Mouse (Mus musculus): ENCODE measurements at regions not wholly inside any gene's neighbourhood (a gene's known extent, or its start where the extent isn't known, plus 50 kb on each side); places are given as distances from the start of the nearest gene placed in this dataset.

- Histone ChIP-seq H3K9me3 (no peaks in the 10 kb centered on the region), H3K4me2 (0 out of 2 replicates have a peak overlapping the region, but pooled peaks have one; percentile 6), H3K4me1 (replicated peaks) (no peaks in the 10 kb centered on the region), H3K4me3 (replicated peaks) (no peak overlapping the region), H3K27me3 (no peaks in the 10 kb centered on the region), H3K9ac (replicated peaks) (no peak overlapping the region), H3K36me3 (no peaks in the 10 kb centered on the region), H3K27ac (no peak overlapping the region)
- no peak for ATAC-seq (ENCODE audit: insufficient number of reproducible peaks, insufficient read depth, low FRiP score, low TSS enrichment, low read depth)
- WGBS = 63% methylated on average over 12 of the region's 12 CpGs
Measured at GRCm38 (mm10) chr1:33271437-33272145, 398.0 kb downstream of the Prim2 start.

DNA sequence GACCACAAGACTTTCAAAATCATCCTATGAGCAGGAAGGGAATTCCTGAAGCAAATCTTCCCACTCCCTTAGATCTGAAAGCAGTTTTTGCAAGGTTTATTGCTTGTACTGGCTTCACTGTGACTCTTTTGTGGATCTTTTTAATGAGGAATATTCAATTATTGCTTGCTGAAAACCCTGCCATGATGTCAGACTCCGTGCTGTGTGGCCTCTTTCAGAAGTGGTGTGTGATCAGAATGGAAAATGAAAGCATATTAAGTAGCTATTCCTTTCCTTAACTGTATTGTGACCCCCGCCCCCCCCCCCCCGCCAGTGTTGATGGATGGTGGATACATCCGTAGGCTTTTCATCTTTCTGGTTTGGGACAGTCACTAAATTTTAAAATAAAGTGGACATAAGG is 400.4 kb downstream of the Prim2 start:
- Histone ChIP-seq H3K4me2 (no peak overlapping the region), H3K9ac (replicated peaks) (no peak overlapping the region), H3K36me3 (no peaks in the 10 kb centered on the region), H3K4me3 (replicated peaks) (no peak overlapping the region), H3K9me3 (no peaks in the 10 kb centered on the region), H3K27ac (no peak overlapping the region), H3K27me3 (no peaks in the 10 kb centered on the region), H3K4me1 (replicated peaks) (no peaks in the 10 kb centered on the region)
- WGBS = 81% methylated on average over 4 of the region's 4 CpGs
- no peak for ATAC-seq (ENCODE audit: insufficient number of reproducible peaks, insufficient read depth, low FRiP score, low TSS enrichment, low read depth)

GRCm38 (mm10) chr1:33265731-33266415 is 403.7 kb downstream of the Prim2 start:
- H3K27ac ChIP-seq = no peak overlapping the region
- no peak overlapping the region for H3K4me2 ChIP-seq
- no peaks in the 10 kb centered on the region for H3K9me3 ChIP-seq
- 87% methylated on average over 5 of the region's 5 CpGs for WGBS
- no peak overlapping the region for H3K4me3 ChIP-seq (replicated peaks)
- no peak overlapping the region for H3K9ac ChIP-seq (replicated peaks)
- no peaks in the 10 kb centered on the region for H3K4me1 ChIP-seq (replicated peaks)
- H3K27me3 ChIP-seq = no peaks in the 10 kb centered on the region
- ATAC-seq (ENCODE audit: insufficient number of reproducible peaks, insufficient read depth, low FRiP score, low TSS enrichment, low read depth) = no peak
- H3K36me3 ChIP-seq = no peaks in the 10 kb centered on the region

DNA sequence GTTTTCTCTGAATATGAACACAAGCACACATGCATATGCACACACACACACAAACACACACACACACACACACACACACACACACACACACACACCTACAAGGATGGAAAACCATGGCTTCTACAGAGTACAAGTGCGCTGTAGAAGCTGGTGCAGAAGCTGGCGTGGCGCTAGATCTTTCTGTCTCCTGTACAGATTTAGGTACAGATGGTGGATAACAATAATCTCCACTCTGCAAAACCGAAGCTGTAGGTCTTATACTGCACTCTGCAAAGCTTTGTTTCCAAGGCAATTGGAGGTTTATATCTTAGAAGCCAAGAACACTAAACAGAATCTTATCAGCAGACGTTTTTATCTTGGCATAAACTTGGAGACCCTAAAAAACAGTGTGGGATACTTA is 420.1 kb downstream of the Prim2 start:
- Histone ChIP-seq H3K27ac (no peak overlapping the region), H3K4me3 (replicated peaks) (no peak overlapping the region), H3K9me3 (no peaks in the 10 kb centered on the region), H3K9ac (replicated peaks) (no peak overlapping the region), H3K4me1 (replicated peaks) (0 out of 2 replicates have a peak, but pooled peaks cover 4% of the 10 kb centered on the region), H3K27me3 (no peaks in the 10 kb centered on the region), H3K4me2 (no peak overlapping the region), H3K36me3 (no peaks in the 10 kb centered on the region)
- 84% methylated on average over 5 of the region's 5 CpGs for WGBS
- ATAC-seq (ENCODE audit: insufficient number of reproducible peaks, insufficient read depth, low FRiP score, low TSS enrichment, low read depth) = no peak

GRCm38 (mm10) chr1:33247076-33247475 is 422.5 kb downstream of the Prim2 start:
- no peak for ATAC-seq (ENCODE audit: insufficient number of reproducible peaks, insufficient read depth, low FRiP score, low TSS enrichment, low read depth)
- Histone ChIP-seq H3K4me3 (replicated peaks) (no peak overlapping the region), H3K4me1 (replicated peaks) (0 out of 2 replicates have a peak, but pooled peaks cover 4% of the 10 kb centered on the region), H3K36me3 (no peaks in the 10 kb centered on the region), H3K4me2 (no peak overlapping the region), H3K9ac (replicated peaks) (no peak overlapping the region), H3K27ac (no peak overlapping the region), H3K27me3 (no peaks in the 10 kb centered on the region), H3K9me3 (no peaks in the 10 kb centered on the region)
- 86% methylated on average over 6 of the region's 6 CpGs for WGBS

DNA sequence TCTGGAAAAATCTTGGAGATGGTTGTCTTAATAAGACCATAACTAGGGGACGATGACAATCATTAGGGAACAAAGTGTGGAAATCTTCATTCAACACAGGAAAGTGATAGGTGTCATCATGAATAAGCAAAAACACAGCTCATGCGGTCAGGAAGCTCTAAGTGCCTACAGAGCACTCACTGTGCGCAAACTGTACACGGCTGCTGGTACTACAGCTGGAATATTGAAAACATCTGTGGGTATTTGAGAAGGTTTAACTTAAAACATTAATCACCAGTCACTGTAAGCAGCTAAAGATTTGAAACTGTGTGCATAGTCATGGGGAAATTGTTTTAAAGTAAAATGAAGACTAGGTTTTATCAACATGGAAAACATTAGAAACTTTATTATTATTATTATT is 424.4 kb downstream of the Prim2 start:
- Histone ChIP-seq H3K4me3 (replicated peaks) (no peak overlapping the region), H3K4me2 (no peak overlapping the region), H3K9ac (replicated peaks) (no peak overlapping the region), H3K27me3 (no peaks in the 10 kb centered on the region), H3K27ac (0 out of 2 replicates have a peak overlapping the region, but pooled peaks have one; percentile 12), H3K9me3 (no peaks in the 10 kb centered on the region), H3K4me1 (replicated peaks) (0 out of 2 replicates have a peak, but pooled peaks cover 4% of the 10 kb centered on the region), H3K36me3 (no peaks in the 10 kb centered on the region)
- ATAC-seq (ENCODE audit: insufficient number of reproducible peaks, insufficient read depth, low FRiP score, low TSS enrichment, low read depth) = no peak; the same call in 1 of the 2 replicates
- WGBS = 47% methylated on average over 4 of the region's 4 CpGs

GRCm38 (mm10) chr1:33244691-33245090 is 424.9 kb downstream of the Prim2 start:
- no peaks in the 10 kb centered on the region for H3K9me3 ChIP-seq
- H3K4me3 ChIP-seq (replicated peaks) = no peak overlapping the region
- no peak overlapping the region for H3K9ac ChIP-seq (replicated peaks)
- no peak for ATAC-seq (ENCODE audit: insufficient number of reproducible peaks, insufficient read depth, low FRiP score, low TSS enrichment, low read depth)
- no peaks in the 10 kb centered on the region for H3K27me3 ChIP-seq
- 85% methylated on average over 8 of the region's 8 CpGs for WGBS
- H3K4me1 ChIP-seq (replicated peaks) = 0 out of 2 replicates have a peak, but pooled peaks cover 4% of the 10 kb centered on the region
- H3K36me3 ChIP-seq = no peaks in the 10 kb centered on the region
- no peak overlapping the region for H3K4me2 ChIP-seq
- 0 out of 2 replicates have a peak overlapping the region, but pooled peaks have one; percentile 12 for H3K27ac ChIP-seq

DNA sequence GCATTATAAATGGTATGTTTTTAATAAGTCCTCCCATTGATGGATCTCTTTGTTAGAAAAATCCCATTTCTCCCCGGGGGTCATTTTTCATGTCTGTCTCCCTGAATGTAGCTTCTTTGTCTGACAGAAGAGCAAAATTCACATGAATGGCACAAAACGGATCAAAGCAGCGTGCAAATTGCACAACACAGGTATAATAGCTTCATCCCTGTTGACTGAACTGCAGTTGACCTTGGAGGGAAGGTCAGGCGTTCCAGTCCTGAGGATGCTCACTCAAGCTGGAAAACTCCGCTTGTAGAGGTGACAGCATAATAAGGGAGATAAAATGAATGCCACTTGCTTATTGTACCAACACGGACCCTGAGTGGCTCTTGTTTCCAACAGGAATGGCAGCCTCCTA is 446.6 kb downstream of the Prim2 start:
- Histone ChIP-seq H3K27me3 (no peaks in the 10 kb centered on the region), H3K4me3 (replicated peaks) (no peak overlapping the region), H3K27ac (no peak overlapping the region), H3K9ac (replicated peaks) (no peak overlapping the region), H3K4me1 (replicated peaks) (no peaks in the 10 kb centered on the region), H3K9me3 (no peaks in the 10 kb centered on the region), H3K36me3 (no peaks in the 10 kb centered on the region), H3K4me2 (no peak overlapping the region)
- 84% methylated on average over 6 of the region's 6 CpGs for WGBS
- ATAC-seq (ENCODE audit: insufficient number of reproducible peaks, insufficient read depth, low FRiP score, low TSS enrichment, low read depth) = no peak

GRCm38 (mm10) chr1:33214815-33215214 is 454.8 kb downstream of the Prim2 start:
- Histone ChIP-seq H3K4me1 (replicated peaks) (no peaks in the 10 kb centered on the region), H3K4me3 (replicated peaks) (no peak overlapping the region), H3K9ac (replicated peaks) (no peak overlapping the region), H3K27ac (no peak overlapping the region), H3K4me2 (no peak overlapping the region), H3K27me3 (no peaks in the 10 kb centered on the region), H3K36me3 (no peaks in the 10 kb centered on the region), H3K9me3 (no peaks in the 10 kb centered on the region)
- 70% methylated on average over 5 of the region's 5 CpGs for WGBS
- no peak for ATAC-seq (ENCODE audit: insufficient number of reproducible peaks, insufficient read depth, low FRiP score, low TSS enrichment, low read depth)

DNA sequence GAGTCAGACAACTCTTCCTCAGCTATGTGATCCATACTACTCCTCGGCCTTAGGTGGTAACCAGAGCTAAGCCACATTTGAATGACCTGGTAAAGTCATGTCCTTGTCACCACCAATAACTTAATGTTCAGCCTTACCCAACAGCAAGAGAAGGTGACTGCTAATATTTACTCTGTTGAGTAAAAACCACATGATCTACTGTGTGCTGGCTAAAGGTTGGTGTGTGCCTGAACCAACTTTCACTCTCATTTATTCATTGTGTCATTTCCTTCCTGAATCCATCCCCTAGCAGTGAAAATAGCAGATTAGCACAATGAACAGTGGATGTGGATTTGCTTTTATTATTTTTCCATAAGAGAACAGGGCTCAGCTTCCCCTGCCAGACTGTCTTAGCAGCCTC is 455.2 kb downstream of the Prim2 start:
- Histone ChIP-seq H3K27ac (no peak overlapping the region), H3K4me2 (no peak overlapping the region), H3K4me3 (replicated peaks) (no peak overlapping the region), H3K9me3 (no peaks in the 10 kb centered on the region), H3K27me3 (no peaks in the 10 kb centered on the region), H3K36me3 (no peaks in the 10 kb centered on the region), H3K4me1 (replicated peaks) (no peaks in the 10 kb centered on the region), H3K9ac (replicated peaks) (no peak overlapping the region)
- ATAC-seq (ENCODE audit: insufficient number of reproducible peaks, insufficient read depth, low FRiP score, low TSS enrichment, low read depth) = no peak
- 85% methylated on average over 1 of the region's 1 CpGs for WGBS

DNA sequence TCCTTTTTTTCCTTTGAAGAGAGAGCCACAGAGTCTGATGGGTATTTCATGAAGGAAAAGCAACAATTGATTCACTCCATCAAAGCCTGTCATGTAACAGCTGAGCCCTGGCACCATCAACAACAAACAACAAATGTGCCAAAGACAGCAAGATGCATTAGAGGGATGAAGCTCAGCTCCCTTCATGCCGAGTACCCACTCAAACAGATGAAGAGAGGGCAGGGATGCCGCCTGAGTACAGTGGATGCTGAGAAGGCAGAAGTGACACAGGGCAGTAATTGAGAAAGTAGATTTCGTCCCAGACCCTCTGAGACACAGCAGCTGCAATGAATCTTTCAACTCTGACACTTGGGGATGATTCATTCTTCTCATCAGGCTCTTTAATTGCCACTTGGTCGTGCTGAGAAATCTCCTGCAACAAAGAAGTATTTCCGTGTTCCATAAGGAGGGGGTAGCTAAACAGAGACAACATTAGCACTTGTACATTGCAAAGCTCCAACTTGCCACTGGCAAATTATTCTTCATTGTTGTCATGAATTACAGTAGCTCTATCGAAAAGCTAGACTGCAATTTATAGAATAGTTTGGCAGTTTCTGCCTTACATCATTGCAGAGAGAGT is 467.9 kb downstream of the Prim2 start:
- Histone ChIP-seq H3K27me3 (no peaks in the 10 kb centered on the region), H3K9me3 (no peaks in the 10 kb centered on the region), H3K27ac (no peak overlapping the region), H3K4me3 (replicated peaks) (no peak overlapping the region), H3K36me3 (no peaks in the 10 kb centered on the region), H3K9ac (replicated peaks) (no peak overlapping the region), H3K4me1 (replicated peaks) (no peaks in the 10 kb centered on the region), H3K4me2 (no peak overlapping the region)
- no peak for ATAC-seq (ENCODE audit: insufficient number of reproducible peaks, insufficient read depth, low FRiP score, low TSS enrichment, low read depth)
- 35% methylated on average over 6 of the region's 6 CpGs for WGBS

Measured in limb, embryonic 12.5 days (tissue).